Comparison of ENCODE assay signal across 8 mouse cellular contexts in genomic region chr13:21407969-21408804, GRCm38 (mm10). TPM values are rescaled to one million over a fixed set of nuclear protein-coding genes. Genes with fewer than 3 reads are reported as not detected.
DNase-seq lines count a peak whose midpoint lies in the region; ATAC-seq and TF ChIP-seq lines count a peak whose summit lies in the region.

No protein-coding gene starts in this region.

- no peaks in the 10 kb centered on the region for H3K9me3 ChIP-seq in hindbrain, embryonic 12.5 days (replicated peaks)
- no peaks in the 10 kb centered on the region for H3K9me3 ChIP-seq in lung, postnatal 0 days (ENCODE audit: low read length)

- H3K9ac ChIP-seq in hindbrain, embryonic 12.5 days, result peak overlapping the region; percentile 66
- H3K9ac ChIP-seq in lung, postnatal 0 days (replicated peaks; ENCODE audit: low read depth), result peak overlapping the region; percentile 69

- no peak for TF ChIP-seq CTCF in lung, postnatal 0 days (IDR thresholded peaks at IDR 0.05)

- 0 out of 2 replicates have a peak, but pooled peaks cover 3% of the 10 kb centered on the region for H3K27me3 ChIP-seq in hindbrain, embryonic 12.5 days
- H3K27me3 ChIP-seq in lung, postnatal 0 days (replicated peaks; ENCODE audit: insufficient read depth, low read length), result no peaks in the 10 kb centered on the region

- peak; percentile 63 for TF ChIP-seq EP300 in lung, postnatal 0 days (IDR thresholded peaks at IDR 0.05)

- no peaks in the 10 kb centered on the region for H3K36me3 ChIP-seq in hindbrain, embryonic 12.5 days
- H3K36me3 ChIP-seq in lung, postnatal 0 days (ENCODE audit: insufficient read depth, low read length), result no peaks in the 10 kb centered on the region

- WGBS in hindbrain, embryonic 12.5 days, result 5% methylated on average over 27 of the region's 27 CpGs
- 3% methylated on average over 27 of the region's 27 CpGs for WGBS in lung, postnatal 0 days

- H3K27ac ChIP-seq in hindbrain, embryonic 12.5 days, result peak overlapping the region; percentile 72
- H3K27ac ChIP-seq in lung, postnatal 0 days (ENCODE audit: low read length), result peak overlapping the region; percentile 88

- DNase-seq in T-cell, adult 2 months (ENCODE audit: low spot score), result peak; percentile 32
- peak; percentile 88 for DNase-seq in cerebellum, postnatal 25 days
- DNase-seq in frontal cortex, postnatal 14 days (ENCODE audit: low spot score in 2 of 2), result peak; percentile 73 to 84
- DNase-seq in layer of hippocampus, postnatal 10 days (ENCODE audit: low spot score in 2 of 2), result peak; percentile 79
- DNase-seq in lung, postnatal 0 days (ENCODE audit: low spot score), result peak; percentile 97
- peak; percentile 55 for DNase-seq in ovary, postnatal 10 days (ENCODE audit: low spot score)
- peak; percentile 51 for DNase-seq in thymus, postnatal 0 days (ENCODE audit: low spot score)

- ATAC-seq in hindbrain, embryonic 12.5 days (ENCODE audit: low FRiP score), result peak; percentile 96
- peak; percentile 99 for ATAC-seq in lung, postnatal 0 days

- peaks cover 3% of the 10 kb centered on the region for H3K4me1 ChIP-seq in hindbrain, embryonic 12.5 days
- H3K4me1 ChIP-seq in lung, postnatal 0 days (ENCODE audit: insufficient read depth, low read depth, low read length), result peaks cover 2% of the 10 kb centered on the region; the same call in 1 of the 2 replicates

- H3K4me3 ChIP-seq in hindbrain, embryonic 12.5 days, result peak overlapping the region; percentile 52
- peak overlapping the region; percentile 50 for H3K4me3 ChIP-seq in lung, postnatal 0 days (ENCODE audit: low read depth, low read length)

- H3K4me2 ChIP-seq in hindbrain, embryonic 12.5 days (replicated peaks), result peak overlapping the region; percentile 67
- H3K4me2 ChIP-seq in lung, postnatal 0 days (replicated peaks; ENCODE audit: low read depth, low read length), result peak overlapping the region; percentile 71

RNA-seq across cellular contexts. Expression of gene Zkscan3, which starts 5.6 kb away (rescaled TPM):
- polyA plus RNA-seq in hindbrain, embryonic 12.5 days (2016; fragmentation: Nextera tagmentation; extraction: Ambion mirVana), result 91.0 and 96.2 TPM in 2 replicates
- 10 to 100 TPM; 41.7 to 42.0 TPM for total RNA-seq in layer of hippocampus, postnatal 10 days (2021)
- polyA plus RNA-seq in lung, postnatal 0 days (2015; fragmentation: Nextera tagmentation; extraction: Ambion mirVana), result 46.3 and 54.3 TPM in 2 replicates
- 49.1 and 58.1 TPM in 2 replicates for polyA plus RNA-seq in thymus, postnatal 0 days (2015; fragmentation: Nextera tagmentation; extraction: Ambion mirVana)

RNA-seq across cellular contexts. Expression of gene Pgbd1, which starts 32.7 kb away (rescaled TPM):
- polyA plus RNA-seq in hindbrain, embryonic 12.5 days (2016; fragmentation: Nextera tagmentation; extraction: Ambion mirVana), result 4.2 and 4.9 TPM in 2 replicates
- 1 to 10 TPM; 1.4 to 1.7 TPM for total RNA-seq in layer of hippocampus, postnatal 10 days (2021)
- 0.87 TPM in 2 replicates for polyA plus RNA-seq in lung, postnatal 0 days (2015; fragmentation: Nextera tagmentation; extraction: Ambion mirVana)
- 1.4 and 1.5 TPM in 2 replicates for polyA plus RNA-seq in thymus, postnatal 0 days (2015; fragmentation: Nextera tagmentation; extraction: Ambion mirVana)

RNA-seq across cellular contexts. Expression of gene Zscan26, which starts 45.3 kb away (rescaled TPM):
- 23.4 and 26.2 TPM in 2 replicates for polyA plus RNA-seq in hindbrain, embryonic 12.5 days (2016; fragmentation: Nextera tagmentation; extraction: Ambion mirVana)
- 10 to 100 TPM; 26.9 to 29.4 TPM for total RNA-seq in layer of hippocampus, postnatal 10 days (2021)
- 30.2 and 33.0 TPM in 2 replicates for polyA plus RNA-seq in lung, postnatal 0 days (2015; fragmentation: Nextera tagmentation; extraction: Ambion mirVana)
- polyA plus RNA-seq in thymus, postnatal 0 days (2015; fragmentation: Nextera tagmentation; extraction: Ambion mirVana), result 18.1 and 23.6 TPM in 2 replicates

RNA-seq across cellular contexts. Expression of gene Zscan12, which starts 45.6 kb away (rescaled TPM):
- polyA plus RNA-seq in hindbrain, embryonic 12.5 days (2016; fragmentation: Nextera tagmentation; extraction: Ambion mirVana), result 16.6 and 17.0 TPM in 2 replicates
- total RNA-seq in layer of hippocampus, postnatal 10 days (2021), result 10 to 100 TPM in 1 of 2 experiments, 1 to 10 TPM in 1; 9.9 to 10.2 TPM
- 6.4 and 6.8 TPM in 2 replicates for polyA plus RNA-seq in lung, postnatal 0 days (2015; fragmentation: Nextera tagmentation; extraction: Ambion mirVana)
- polyA plus RNA-seq in thymus, postnatal 0 days (2015; fragmentation: Nextera tagmentation; extraction: Ambion mirVana), result 10.4 and 11.3 TPM in 2 replicates

Comparison
In these comparisons a context has a peak if more than half of its experiments do, and no peak if none do; other contexts are left out.
1. Peak in every context shown above with its lines: DNase-seq, ATAC-seq, H3K4me3 ChIP-seq and H3K27ac ChIP-seq.
2. DNase-seq: peak in every context shown above with its lines; median percentile 97 in lung, postnatal 0 days; 88 in cerebellum, postnatal 25 days; 79 in layer of hippocampus, postnatal 10 days; 78 in frontal cortex, postnatal 14 days; 55 in ovary, postnatal 10 days; 51 in thymus, postnatal 0 days; 32 in T-cell, adult 2 months.